Mouse (Mus musculus): ENCODE results near the gene Rif1. TPM values are rescaled to one million over a fixed set of nuclear protein-coding genes. Genes with fewer than 3 reads are reported as not detected.

The Rif1 gene
- polyA plus RNA-seq (2021; fragmentation: Nextera tagmentation): 2.4 and 2.8 TPM in 2 replicates
- long read RNA-seq, experiment 1, partial matches to known transcripts: 9 of 12 reads
- long read RNA-seq, experiment 1, other reads (novel, unspliced or antisense): 3 of 12 reads
- long read RNA-seq, experiment 2, partial matches to known transcripts: 16 of 26 reads
- long read RNA-seq, experiment 2, other reads (novel, unspliced or antisense): 9 of 26 reads

DNA sequence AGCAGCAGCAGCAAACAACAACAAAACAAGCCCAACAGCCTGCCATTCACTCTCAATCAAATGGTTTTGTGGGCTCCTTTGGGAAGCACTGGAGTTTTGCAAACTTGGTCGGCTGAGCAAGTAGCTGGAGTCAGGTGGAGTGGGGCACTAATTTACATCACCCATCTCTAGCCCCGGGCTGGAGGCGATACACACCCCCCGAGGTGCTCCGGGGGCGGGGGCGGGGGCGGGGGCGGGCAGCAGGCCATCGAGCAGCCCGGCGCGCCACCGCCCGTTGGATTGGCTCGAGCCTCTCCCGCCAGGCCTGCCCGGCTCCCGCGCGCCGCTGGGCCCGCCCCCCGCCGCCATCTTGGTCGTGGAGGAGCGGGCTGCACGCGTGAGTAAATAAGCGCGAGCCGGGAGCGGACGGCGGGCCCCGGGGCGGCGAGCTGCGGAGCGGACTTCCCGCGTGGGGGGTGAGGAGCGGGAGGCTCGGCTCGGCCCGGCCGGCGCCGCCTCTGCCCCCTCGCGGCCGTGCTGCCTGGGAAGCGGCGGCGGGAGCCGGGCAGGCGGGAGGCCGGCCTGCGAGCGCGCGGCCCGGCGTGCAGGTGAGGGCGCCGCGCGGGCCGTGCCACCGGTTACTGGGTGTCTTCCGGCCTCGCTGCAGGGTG lies at the start of gene Rif1:
Gene Rif1, plus strand, starts transcription at position 342 of the 650 bp plus-strand sequence.

DNA sequence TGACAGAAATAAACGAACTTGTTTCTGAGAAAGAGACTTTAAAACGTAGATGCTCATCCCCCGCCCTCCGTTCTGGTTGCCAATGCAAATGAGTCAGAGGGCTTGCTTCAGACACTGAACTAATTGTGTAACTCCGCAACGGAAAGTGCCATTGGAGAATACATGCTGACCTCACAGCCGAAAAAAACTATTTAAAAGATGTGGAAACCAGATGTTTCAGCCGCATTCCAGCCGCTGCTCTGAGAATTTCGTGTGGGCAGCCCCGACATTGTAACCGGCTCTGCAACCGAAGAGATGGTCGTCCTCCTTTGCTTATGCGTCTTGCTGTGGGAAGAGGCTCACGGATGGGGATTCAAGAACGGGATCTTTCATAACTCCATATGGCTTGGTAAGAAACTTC lies 34.8 kb upstream of the Rif1 start, which contains the start of gene Tnfaip6:
Gene Tnfaip6, plus strand, starts transcription at position 128 of the 400 bp plus-strand sequence.

Other genes starting within 250 kb of the Rif1 start
- gene Rbm43, start 137.7 kb upstream of the Rif1 start, polyA plus RNA-seq (2021; fragmentation: Nextera tagmentation): 13.5 and 14.4 TPM in 2 replicates
- 9.4 and 10.5 TPM in 2 replicates for gene Nmi, start 99.3 kb upstream of the Rif1 start, polyA plus RNA-seq (2021; fragmentation: Nextera tagmentation)
- gene Tnfaip6, start 34.8 kb upstream of the Rif1 start, polyA plus RNA-seq (2021; fragmentation: Nextera tagmentation): 17.6 and 19.5 TPM in 2 replicates

All from layer of hippocampus, adult 6 months (tissue).